Mouse (Mus musculus) lung, postnatal 0 days (tissue): ENCODE measurements around the gene Gm21992.

ENCODE experiments used
- CTCF ChIP-seq: IDR thresholded peaks from 2 replicates; pipeline ENCODE4 v1.5.1; 2016; ENCODE audit warnings: antibody characterized with exemption, mild to moderate bottlenecking
- EP300 ChIP-seq: IDR thresholded peaks from 2 replicates; pipeline ENCODE4 v1.6.1; 2016; ENCODE audit warnings: antibody characterized with exemption, mild to moderate bottlenecking, control low read depth

DNA sequence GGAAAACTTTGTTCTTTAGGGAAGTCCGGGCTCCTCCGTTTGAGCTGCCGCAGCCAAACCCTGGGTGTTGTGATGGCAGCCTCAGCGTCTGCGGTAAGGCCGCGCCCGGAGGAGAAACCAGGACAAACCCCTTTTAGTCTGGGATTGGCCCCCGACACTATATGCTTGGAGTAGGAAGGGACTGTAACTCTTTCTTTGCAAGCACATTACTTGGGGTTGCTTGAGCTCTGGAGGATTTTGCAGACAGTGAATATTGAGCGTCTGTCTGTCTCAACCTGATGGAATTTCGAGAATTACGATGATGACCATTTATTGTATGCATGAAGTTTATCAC, 464 bp upstream of the Gm21992 start:
- TF ChIP-seq CTCF (no peak), EP300 (no peak)
